17 mouse cellular contexts compared by ENCODE assay signal in the genomic region with DNA sequence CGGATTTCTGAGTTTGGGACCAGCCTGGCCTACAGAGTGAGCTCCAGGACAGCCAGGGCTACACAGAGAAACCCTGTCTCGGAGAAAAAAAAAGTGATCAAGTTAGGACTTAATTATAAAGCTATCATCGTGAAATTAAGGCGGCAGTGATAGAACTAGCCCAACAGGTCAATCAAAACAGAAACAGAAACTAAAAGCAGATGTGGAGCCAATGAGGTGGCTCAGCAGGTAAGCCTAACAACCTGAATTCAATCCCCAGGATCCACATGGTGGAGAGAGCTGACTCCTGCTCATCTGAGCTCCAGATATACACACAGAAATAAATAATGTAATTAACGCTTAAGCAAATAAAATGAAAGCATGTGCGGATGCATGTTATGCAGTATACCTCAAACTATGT.
"Had no signal": no experiment of that assay in that cellular context is flagged by ENCODE, and none has a peak within 500 bp of the region (broad histone marks: within the 10 kb centered on the region; RNA-seq: fewer than 3 reads in every experiment).

No protein-coding gene starts in this region.

- H3K27ac ChIP-seq: kidney, postnatal 0 days; limb, embryonic 12.5 days; liver, embryonic 15.5 days; midbrain, embryonic 13.5 days; neural tube, embryonic 15.5 days had no signal

- ATAC-seq: lung, postnatal 0 days; midbrain, embryonic 13.5 days had no signal

- H3K4me3 ChIP-seq: limb, embryonic 12.5 days; liver, embryonic 15.5 days; midbrain, embryonic 13.5 days; neural tube, embryonic 15.5 days had no signal

- DNase-seq: kidney, adult 9 months; kidney, postnatal 36 days; layer of hippocampus, adult 9-11 months; layer of hippocampus, postnatal 36 days; liver; lung, adult 2 months; lung, postnatal 36 days; right cerebral cortex, adult 18-20 months; right cerebral cortex, postnatal 25 days; spleen, adult 18-20 months; thymus, postnatal 36 days had no signal

- H3K4me2 ChIP-seq: limb, embryonic 12.5 days; liver, embryonic 15.5 days; midbrain, embryonic 13.5 days; neural tube, embryonic 15.5 days had no signal

- H3K9ac ChIP-seq: limb, embryonic 12.5 days; liver, embryonic 15.5 days; midbrain, embryonic 13.5 days; neural tube, embryonic 15.5 days had no signal

- H3K4me1 ChIP-seq: limb, embryonic 12.5 days had no signal

- H3K9me3 ChIP-seq: limb, embryonic 12.5 days; liver, embryonic 15.5 days; midbrain, embryonic 13.5 days; neural tube, embryonic 15.5 days had no signal

- H3K36me3 ChIP-seq: liver, embryonic 15.5 days; midbrain, embryonic 13.5 days; neural tube, embryonic 15.5 days had no signal
